Mouse (Mus musculus) ES-E14 (cell line): ENCODE results near the gene Nup107.

Experiments used
- CHD2 ChIP-seq: IDR thresholded peaks from 2 replicates; pipeline ENCODE4 v1.6.1; 2014; ENCODE audit warnings: mild to moderate bottlenecking, low read depth, low read length, inconsistent platforms
- HCFC1 ChIP-seq: IDR thresholded peaks from 2 replicates; pipeline ENCODE4 v1.6.1; 2012; ENCODE audit warnings: low read length, inconsistent platforms, borderline replicate concordance; ENCODE audit not compliant: insufficient read depth
- ZC3H11A ChIP-seq: IDR thresholded peaks from 2 replicates; pipeline ENCODE4 v1.6.1; 2012; ENCODE audit warnings: low read depth, mild to moderate bottlenecking, inconsistent platforms, low read length, borderline replicate concordance
- ZNF384 ChIP-seq: IDR thresholded peaks from 2 replicates; pipeline ENCODE4 v1.6.1; 2012; ENCODE audit warnings: low read depth, low read length, inconsistent platforms

- TF ChIP-seq HCFC1 (no peak), ZC3H11A (no peak), ZNF384 (no peak), CHD2 (no peak)
These were observed 42.6 kb downstream of the Nup107 start for GRCm38 (mm10) chr10:117749787-117750343.
